Comparison of ENCODE assay signal across 8 mouse cellular contexts in the genomic region with DNA sequence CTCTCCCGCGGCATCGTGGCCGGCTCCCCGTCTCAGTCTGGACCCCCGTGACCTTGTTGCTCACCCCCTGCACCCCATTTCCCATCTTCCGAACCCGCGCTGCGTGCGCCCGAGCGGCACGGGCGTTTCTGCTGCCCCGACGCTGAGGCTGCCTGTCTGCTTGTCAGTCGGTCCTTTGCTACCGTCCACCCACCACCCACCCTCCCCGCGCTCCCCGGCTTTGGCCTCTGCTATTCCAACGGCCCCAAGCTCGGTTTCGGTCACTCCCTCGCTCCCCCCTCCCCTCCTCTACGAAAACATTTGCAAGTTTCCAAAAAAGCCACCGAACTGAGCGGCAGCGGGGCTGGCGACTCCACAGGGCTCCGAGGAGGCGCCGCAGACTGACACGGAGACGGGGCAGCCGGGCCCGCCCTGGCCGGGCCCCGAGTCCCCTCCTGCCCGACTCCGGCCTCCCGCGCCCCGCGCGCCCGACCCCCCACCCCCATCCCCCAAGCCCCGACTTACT. TPM values are rescaled to one million over a fixed set of nuclear protein-coding genes. Genes with fewer than 3 reads are reported as not detected.
A peak's percentile ranks its signal among the peaks of the same experiment; 100 is the strongest.
DNase-seq lines count a peak whose midpoint lies in the region; ATAC-seq and TF ChIP-seq lines count a peak whose summit lies in the region.

No protein-coding gene starts in this region.

- H3K4me3 ChIP-seq in erythroblast, embryonic 14.5 days (replicated peaks) = peak overlapping the region; percentile 48
- H3K4me3 ChIP-seq in ES-E14 (ENCODE audit: insufficient read depth in 1 of 2, low read depth in 1 of 2, low read length in 2 of 2, poor library complexity in 1 of 2, severe bottlenecking in 1 of 2) (peak overlapping the region; percentile 74 to 92), myocyte (no peak overlapping the region)

- peaks cover 2% of the 10 kb centered on the region; the same call in 1 of the 2 replicates for H3K9me3 ChIP-seq in erythroblast, embryonic 14.5 days (ENCODE audit: control insufficient read depth, low read length)
- H3K9me3 ChIP-seq in ES-E14 (ENCODE audit: control insufficient read depth, insufficient read depth, low read depth, low read length) = no peaks in the 10 kb centered on the region

- peak overlapping the region; percentile 73 for H3K9ac ChIP-seq in ES-E14 (ENCODE audit: insufficient read depth, low read depth, low read length, poor library complexity, severe bottlenecking)

- no peaks in the 10 kb centered on the region for H3K79me2 ChIP-seq in myocyte (ENCODE audit: control insufficient read depth, insufficient read depth)

- no peaks in the 10 kb centered on the region for H3K36me3 ChIP-seq in erythroblast, embryonic 14.5 days (ENCODE audit: control insufficient read depth)
- H3K36me3 ChIP-seq in ES-E14 (ENCODE audit: control insufficient read depth, insufficient read depth, low read length, poor library complexity, severe bottlenecking) = no peaks in the 10 kb centered on the region
- H3K36me3 ChIP-seq in myocyte (ENCODE audit: control insufficient read depth, insufficient read depth) = no peaks in the 10 kb centered on the region

- DNase-seq in ES-E14 (ENCODE audit: low read depth, low spot score) = no peak
- peak; percentile 35 for DNase-seq in forelimb bud, embryonic 11.5 days (ENCODE audit: low read depth, low spot score)
- peak; percentile 77 for DNase-seq in kidney, postnatal 10 days
- no peak for DNase-seq in frontal cortex, postnatal 14 days (ENCODE audit: low spot score in 2 of 2)
- DNase-seq in layer of hippocampus, postnatal 10 days (ENCODE audit: low spot score in 2 of 2) = no peak

- no peak for ATAC-seq in erythroblast, adult 5-6 weeks (replicated peaks; ENCODE audit: low FRiP score, poor library complexity, severe bottlenecking)

- no peak overlapping the region for H3ac ChIP-seq in myocyte (ENCODE audit: control insufficient read depth, insufficient read length)

- peak overlapping the region; percentile 52 for H3K4me2 ChIP-seq in myocyte (ENCODE audit: low read depth)

- no peak for TF ChIP-seq POLR2A in myocyte (IDR thresholded peaks at IDR 0.05; ENCODE audit: insufficient read length, low read depth)

- H3K27me3 ChIP-seq in erythroblast, embryonic 14.5 days (ENCODE audit: control insufficient read depth) = peaks cover 77% of the 10 kb centered on the region
- peaks cover 83% of the 10 kb centered on the region for H3K27me3 ChIP-seq in myocyte (ENCODE audit: control insufficient read depth, insufficient read depth, insufficient read length)

- H3K4me1 ChIP-seq in erythroblast, embryonic 14.5 days (ENCODE audit: control insufficient read depth) = peaks cover 2% of the 10 kb centered on the region; the same call in 1 of the 2 replicates
- H3K4me1 ChIP-seq in ES-E14 (ENCODE audit: control insufficient read depth in 2 of 2, insufficient read depth in 2 of 2, low read length in 2 of 2, poor library complexity in 1 of 2) = peaks cover 0 to 2% of the 10 kb centered on the region in 2 experiments; a peak in 2 of 4 replicates

- no peak overlapping the region for H3K27ac ChIP-seq in ES-E14 (ENCODE audit: insufficient read depth, low read depth, low read length, poor library complexity, severe bottlenecking)

- in situ Hi-C loops in ES-E14 (cut with MboI; ENCODE audit: low sequenced_read_pairs in 2 of 2, unreplicated experiment in 2 of 2) = no loop called here

TF ChIP-seq in ES-E14, 5 proteins besides CTCF, POLR2A, EP300 and RAD21:
- TF ChIP-seq MAFK (IDR thresholded peaks at IDR 0.05; ENCODE audit: insufficient read depth, low read depth, low read length) (no peak), HCFC1 (IDR thresholded peaks at IDR 0.05; ENCODE audit: borderline replicate concordance, insufficient read depth, low read length) (no peak), CHD2 (IDR thresholded peaks at IDR 0.05; ENCODE audit: low read depth, low read length) (no peak), ZC3H11A (IDR thresholded peaks at IDR 0.05; ENCODE audit: borderline replicate concordance, low read depth, low read length) (no peak), ZNF384 (IDR thresholded peaks at IDR 0.05; ENCODE audit: low read depth, low read length) (no peak)

TF ChIP-seq in myocyte, 11 proteins besides CTCF, POLR2A, EP300 and RAD21:
- TF ChIP-seq MYOG (IDR thresholded peaks at IDR 0.05; ENCODE audit: control insufficient read depth in 1 of 3, insufficient read depth in 1 of 3, insufficient read length in 2 of 3, low read depth in 2 of 3) (no peak), CEBPB (IDR thresholded peaks at IDR 0.05; ENCODE audit: insufficient read depth, poor library complexity, severe bottlenecking) (no peak), TCF3 (IDR thresholded peaks at IDR 0.05; ENCODE audit: insufficient read length, low read depth) (no peak), SRF (IDR thresholded peaks at IDR 0.05; ENCODE audit: control insufficient read depth, insufficient read length, low read depth) (no peak), USF1 (IDR thresholded peaks at IDR 0.05; ENCODE audit: low read depth) (no peak), MYOD1 (IDR thresholded peaks at IDR 0.05; ENCODE audit: control insufficient read depth in 1 of 3, insufficient read length in 2 of 3, low read depth in 2 of 3) (no peak), REST (IDR thresholded peaks at IDR 0.05; ENCODE audit: insufficient read depth, insufficient read length) (no peak), TCF12 (IDR thresholded peaks at IDR 0.05; ENCODE audit: insufficient read depth, poor library complexity, severe bottlenecking) (no peak), E2F4 (IDR thresholded peaks at IDR 0.05; ENCODE audit: insufficient read depth) (no peak), POLR2AphosphoS2 (IDR thresholded peaks at IDR 0.05; ENCODE audit: insufficient read length, low read depth) (no peak), MAX (IDR thresholded peaks at IDR 0.05; ENCODE audit: low read depth) (no peak)

RNA-seq across cellular contexts. Expression of a gene that starts 1.3 kb away (rescaled TPM):
- not detected in 2 replicates for polyA plus RNA-seq in erythroblast, embryonic 14.5 days (2012)
- not detected in 2 replicates for total RNA-seq in erythroblast, adult 5-6 weeks (2015; ENCODE audit: low replicate concordance)
- total RNA-seq in erythroblast, adult 5-6 weeks (2017; ENCODE audit: low replicate concordance) = not detected in 2 replicates
- 0.48 and 0.89 TPM in 2 replicates for total RNA-seq in ES-E14 (2012; rRNA removed)
- 0.22 TPM for polyA plus RNA-seq in myocyte (2012; fragmentation: generic; extraction: Trizol)
- under 1 TPM; 0.49 to 0.75 TPM for total RNA-seq in layer of hippocampus, postnatal 10 days (2021)

RNA-seq across cellular contexts. Expression of a gene that starts 3.9 kb away (rescaled TPM):
- not detected in 2 replicates for polyA plus RNA-seq in erythroblast, embryonic 14.5 days (2012)
- total RNA-seq in erythroblast, adult 5-6 weeks (2015; ENCODE audit: low replicate concordance) = not detected in 2 replicates
- total RNA-seq in erythroblast, adult 5-6 weeks (2017; ENCODE audit: low replicate concordance) = not detected in 2 replicates
- 3.2 and 6.8 TPM in 2 replicates for total RNA-seq in ES-E14 (2012; rRNA removed)
- 0.20 TPM for polyA plus RNA-seq in myocyte (2012; fragmentation: generic; extraction: Trizol)
- total RNA-seq in layer of hippocampus, postnatal 10 days (2021) = 1 to 10 TPM; 6.7 to 7.6 TPM

RNA-seq across cellular contexts. Expression of a gene that starts 55.0 kb away (rescaled TPM):
- not detected in 2 replicates for polyA plus RNA-seq in erythroblast, embryonic 14.5 days (2012)
- total RNA-seq in erythroblast, adult 5-6 weeks (2015; ENCODE audit: low replicate concordance) = not detected in 2 replicates
- total RNA-seq in erythroblast, adult 5-6 weeks (2017; ENCODE audit: low replicate concordance) = not detected in 2 replicates
- 7.5 and 14.8 TPM in 2 replicates for total RNA-seq in ES-E14 (2012; rRNA removed)
- not detected for polyA plus RNA-seq in myocyte (2012; fragmentation: generic; extraction: Trizol)
- not detected for total RNA-seq in layer of hippocampus, postnatal 10 days (2021)

Comparison
In these comparisons a context has a peak if more than half of its experiments do, and no peak if none do; other contexts are left out.
1. DNase-seq: peak in forelimb bud, embryonic 11.5 days (single experiment) and kidney, postnatal 10 days (single experiment); none in ES-E14 (single experiment), frontal cortex, postnatal 14 days (0 of 2) and layer of hippocampus, postnatal 10 days (0 of 2).